Mouse (Mus musculus): ENCODE measurements around the gene Hmga2. TPM values are rescaled to one million over a fixed set of nuclear protein-coding genes. Genes with fewer than 3 reads are reported as not detected.
A peak's percentile ranks its signal among the peaks of the same experiment; 100 is the strongest.

The Hmga2 gene
- polyA plus RNA-seq, 1 experiment from 2014 or later = 11.1 TPM

DNA sequence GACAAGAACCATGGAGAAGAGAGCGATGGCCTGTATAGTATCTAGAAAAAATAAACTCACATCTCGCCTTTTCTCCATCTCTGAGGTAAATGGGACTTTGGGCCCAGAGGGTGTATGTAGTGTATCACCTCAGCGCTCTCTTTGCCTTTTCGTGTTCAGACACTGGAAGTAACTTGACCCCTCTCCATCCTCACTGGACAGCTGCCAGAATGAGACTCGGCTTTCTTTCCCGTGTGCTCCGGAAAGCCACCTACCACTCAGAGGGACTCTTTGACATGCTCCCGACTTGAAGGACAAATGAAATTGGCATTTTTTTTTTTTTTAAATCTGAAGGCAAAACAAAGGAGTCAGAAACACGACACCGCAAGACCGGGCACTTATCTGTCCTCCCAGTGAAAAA lies 35.0 kb downstream of the Hmga2 start:
- H3K4me2 ChIP-seq (replicated peaks) = no peak overlapping the region
- H3K4me1 ChIP-seq = peaks cover 2% of the 10 kb centered on the region; the same call in 1 of the 2 replicates
- ATAC-seq (ENCODE audit: insufficient number of reproducible peaks, low FRiP score, low TSS enrichment, low read depth) = no peak
- H3K27me3 ChIP-seq = no peaks in the 10 kb centered on the region
- H3K9ac ChIP-seq = no peak overlapping the region
- H3K9me3 ChIP-seq (replicated peaks) = no peaks in the 10 kb centered on the region
- no peaks in the 10 kb centered on the region for H3K36me3 ChIP-seq
- WGBS = 46% methylated on average over 11 of the region's 11 CpGs
- no peak overlapping the region for H3K27ac ChIP-seq (replicated peaks)
- no peak overlapping the region for H3K4me3 ChIP-seq (replicated peaks)

DNA sequence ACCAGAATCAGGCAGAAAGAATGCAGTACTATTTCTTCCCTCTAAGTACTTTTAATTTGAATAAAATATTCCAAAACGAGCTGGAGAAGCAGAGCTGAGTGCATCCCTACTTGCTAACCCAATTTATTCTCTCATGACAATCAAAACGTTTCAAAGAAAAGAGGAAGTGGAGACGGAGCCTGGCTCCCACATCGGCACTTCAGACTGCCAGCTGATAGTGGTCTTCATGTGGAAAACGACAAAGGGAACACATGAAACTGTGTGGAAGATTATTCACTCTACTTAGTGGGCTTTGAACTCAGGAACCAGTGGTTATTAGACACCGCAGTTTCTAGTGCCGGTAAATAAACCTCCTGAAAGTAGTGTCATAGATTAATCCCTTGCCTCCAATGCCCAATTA lies 41.8 kb downstream of the Hmga2 start:
- Histone ChIP-seq H3K4me1 (peaks cover 25% of the 10 kb centered on the region), H3K27me3 (no peaks in the 10 kb centered on the region), H3K4me3 (replicated peaks) (no peak overlapping the region), H3K9me3 (replicated peaks) (no peaks in the 10 kb centered on the region), H3K36me3 (no peaks in the 10 kb centered on the region), H3K4me2 (replicated peaks) (no peak overlapping the region), H3K9ac (no peak overlapping the region), H3K27ac (replicated peaks) (no peak overlapping the region)
- no peak for ATAC-seq (ENCODE audit: insufficient number of reproducible peaks, low FRiP score, low TSS enrichment, low read depth)
- WGBS = 34% methylated on average over 7 of the region's 7 CpGs

DNA sequence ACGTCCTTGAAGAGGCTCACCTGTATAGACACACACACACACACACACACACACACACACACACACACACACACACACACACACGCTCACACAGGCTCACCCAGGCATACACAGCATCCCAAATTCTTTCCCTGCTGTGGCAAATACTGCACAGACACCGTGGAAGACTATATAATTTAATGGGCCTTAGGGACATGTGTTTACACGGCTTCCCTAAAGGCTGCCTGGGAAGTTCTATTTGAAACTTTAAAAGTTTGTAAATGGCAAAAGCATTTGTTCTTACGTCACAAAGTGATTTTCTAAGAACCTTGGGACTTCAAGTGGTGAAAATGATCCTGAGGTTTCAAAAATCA lies 42.8 kb downstream of the Hmga2 start:
- Histone ChIP-seq H3K27me3 (no peaks in the 10 kb centered on the region), H3K36me3 (no peaks in the 10 kb centered on the region), H3K4me2 (replicated peaks) (no peak overlapping the region), H3K27ac (replicated peaks) (no peak overlapping the region), H3K9ac (no peak overlapping the region), H3K9me3 (replicated peaks) (no peaks in the 10 kb centered on the region), H3K4me3 (replicated peaks) (no peak overlapping the region), H3K4me1 (peaks cover 32% of the 10 kb centered on the region)
- 42% methylated on average over 5 of the region's 5 CpGs for WGBS
- ATAC-seq (ENCODE audit: insufficient number of reproducible peaks, low FRiP score, low TSS enrichment, low read depth) = no peak

DNA sequence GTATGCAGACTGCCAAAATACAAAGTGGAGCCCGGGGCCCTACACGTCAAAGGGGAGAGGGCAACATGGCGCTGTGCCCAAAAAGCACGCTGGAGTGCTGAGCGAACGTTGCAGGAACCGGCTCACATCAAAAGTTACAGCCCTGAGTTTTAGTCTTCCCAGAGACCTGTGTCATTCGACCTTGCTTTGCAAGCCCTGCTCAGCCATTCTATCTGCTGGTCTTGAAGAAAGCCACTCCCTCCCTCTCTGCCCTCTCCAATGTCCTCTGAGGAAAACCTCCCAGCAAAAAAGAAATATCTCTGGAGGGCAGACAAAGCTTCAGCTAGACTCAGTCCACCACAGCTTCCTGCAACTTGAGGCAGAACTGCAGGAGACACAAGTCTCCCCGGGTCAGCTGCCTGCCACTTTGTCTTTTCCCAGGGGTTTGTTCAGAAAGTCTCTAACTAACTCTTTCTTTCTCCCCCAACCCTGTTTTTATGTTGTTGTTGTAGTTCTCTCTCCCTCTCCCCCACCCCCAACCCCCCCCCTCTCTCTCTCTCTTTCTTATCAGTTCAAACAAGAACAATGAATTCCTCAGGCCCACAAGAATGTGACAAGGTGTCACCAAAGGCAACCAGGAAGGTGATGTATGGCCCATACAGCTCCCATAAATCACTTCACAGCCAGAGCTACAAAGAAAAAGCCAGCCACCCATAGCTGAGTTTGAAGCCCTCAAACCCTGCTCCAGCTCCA lies 43.4 kb downstream of the Hmga2 start:
- H3K36me3 ChIP-seq = no peaks in the 10 kb centered on the region
- no peak overlapping the region for H3K4me3 ChIP-seq (replicated peaks)
- H3K9me3 ChIP-seq (replicated peaks) = no peaks in the 10 kb centered on the region
- ATAC-seq (ENCODE audit: insufficient number of reproducible peaks, low FRiP score, low TSS enrichment, low read depth) = no peak
- no peak overlapping the region for H3K27ac ChIP-seq (replicated peaks)
- H3K27me3 ChIP-seq = no peaks in the 10 kb centered on the region
- H3K4me2 ChIP-seq (replicated peaks) = no peak overlapping the region
- peaks cover 36% of the 10 kb centered on the region for H3K4me1 ChIP-seq
- WGBS = 50% methylated on average over 9 of the region's 9 CpGs
- no peak overlapping the region for H3K9ac ChIP-seq

DNA sequence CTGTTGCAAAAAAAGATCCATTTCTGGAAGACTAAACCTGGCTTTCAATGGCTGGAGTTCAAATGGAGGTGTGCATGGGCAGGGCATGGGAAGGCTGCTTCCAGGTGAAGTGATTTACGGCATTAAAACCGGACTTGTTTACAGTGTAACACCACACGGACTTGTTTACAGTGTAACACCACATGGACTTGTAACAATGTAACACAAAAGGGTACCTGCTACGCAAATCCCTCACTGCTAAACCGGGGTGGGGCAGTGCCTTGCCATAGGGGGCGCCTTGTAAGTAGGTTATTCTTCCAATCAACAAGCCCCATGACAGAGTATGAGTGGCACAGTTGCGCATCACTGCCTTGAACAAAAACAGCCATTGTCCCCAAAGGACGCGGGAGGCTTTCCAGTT lies 44.2 kb downstream of the Hmga2 start:
- Histone ChIP-seq H3K9ac (no peak overlapping the region), H3K36me3 (no peaks in the 10 kb centered on the region), H3K4me1 (peaks cover 42% of the 10 kb centered on the region), H3K4me3 (replicated peaks) (no peak overlapping the region), H3K27me3 (no peaks in the 10 kb centered on the region), H3K27ac (replicated peaks) (no peak overlapping the region), H3K9me3 (replicated peaks) (no peaks in the 10 kb centered on the region), H3K4me2 (replicated peaks) (no peak overlapping the region)
- ATAC-seq (ENCODE audit: insufficient number of reproducible peaks, low FRiP score, low TSS enrichment, low read depth) = no peak
- 81% methylated on average over 9 of the region's 9 CpGs for WGBS

DNA sequence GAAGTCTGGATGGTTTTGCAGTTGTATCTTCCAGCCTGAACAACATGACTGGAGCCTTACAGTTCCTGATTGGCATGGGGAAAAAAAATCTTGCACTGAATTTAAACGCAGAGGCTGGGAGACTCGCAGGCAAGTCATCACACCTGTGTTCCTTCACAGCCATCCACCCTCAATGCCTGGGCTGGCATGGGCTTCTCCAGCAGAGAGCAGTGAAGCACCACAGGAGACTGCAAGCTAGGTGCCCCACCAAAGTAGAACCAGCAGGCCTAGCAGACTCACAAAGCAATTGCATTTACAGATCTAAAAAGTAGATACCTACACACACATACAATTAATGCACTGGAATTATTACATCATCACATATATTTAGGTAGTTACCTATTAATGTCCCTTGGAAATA lies 44.8 kb downstream of the Hmga2 start:
- no peaks in the 10 kb centered on the region for H3K36me3 ChIP-seq
- 58% methylated on average over 2 of the region's 2 CpGs for WGBS
- no peak overlapping the region for H3K4me2 ChIP-seq (replicated peaks)
- no peaks in the 10 kb centered on the region for H3K9me3 ChIP-seq (replicated peaks)
- H3K27me3 ChIP-seq = no peaks in the 10 kb centered on the region
- no peak overlapping the region for H3K4me3 ChIP-seq (replicated peaks)
- peaks cover 47% of the 10 kb centered on the region for H3K4me1 ChIP-seq
- no peak for ATAC-seq (ENCODE audit: insufficient number of reproducible peaks, low FRiP score, low TSS enrichment, low read depth)
- no peak overlapping the region for H3K27ac ChIP-seq (replicated peaks)
- no peak overlapping the region for H3K9ac ChIP-seq

DNA sequence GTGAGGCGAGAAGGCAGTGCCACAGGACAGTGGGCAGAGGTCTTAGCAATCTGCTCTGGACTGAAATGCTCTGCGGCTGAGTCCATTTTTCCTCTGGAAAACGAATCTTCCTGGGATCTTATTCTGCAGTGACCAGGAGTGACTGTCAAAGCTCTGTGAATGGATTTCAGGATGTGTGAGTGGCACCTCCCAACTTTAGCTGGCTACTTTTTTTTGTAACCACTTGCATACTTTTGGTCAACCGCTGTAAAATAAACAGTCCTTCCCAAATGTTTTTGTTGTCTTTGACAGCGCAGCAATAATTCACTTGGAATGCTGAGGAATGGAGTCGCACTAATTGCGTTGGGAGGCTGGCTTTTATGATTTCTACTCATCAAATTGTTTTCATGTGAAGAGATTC lies 45.8 kb downstream of the Hmga2 start:
- no peaks in the 10 kb centered on the region for H3K9me3 ChIP-seq (replicated peaks)
- H3K36me3 ChIP-seq = no peaks in the 10 kb centered on the region
- no peak overlapping the region for H3K9ac ChIP-seq
- H3K4me1 ChIP-seq = peaks cover 57% of the 10 kb centered on the region
- no peak for ATAC-seq (ENCODE audit: insufficient number of reproducible peaks, low FRiP score, low TSS enrichment, low read depth)
- no peaks in the 10 kb centered on the region for H3K27me3 ChIP-seq
- H3K4me3 ChIP-seq (replicated peaks) = no peak overlapping the region
- no peak overlapping the region for H3K4me2 ChIP-seq (replicated peaks)
- 52% methylated on average over 7 of the region's 7 CpGs for WGBS
- H3K27ac ChIP-seq (replicated peaks) = peak overlapping the region; percentile 71

DNA sequence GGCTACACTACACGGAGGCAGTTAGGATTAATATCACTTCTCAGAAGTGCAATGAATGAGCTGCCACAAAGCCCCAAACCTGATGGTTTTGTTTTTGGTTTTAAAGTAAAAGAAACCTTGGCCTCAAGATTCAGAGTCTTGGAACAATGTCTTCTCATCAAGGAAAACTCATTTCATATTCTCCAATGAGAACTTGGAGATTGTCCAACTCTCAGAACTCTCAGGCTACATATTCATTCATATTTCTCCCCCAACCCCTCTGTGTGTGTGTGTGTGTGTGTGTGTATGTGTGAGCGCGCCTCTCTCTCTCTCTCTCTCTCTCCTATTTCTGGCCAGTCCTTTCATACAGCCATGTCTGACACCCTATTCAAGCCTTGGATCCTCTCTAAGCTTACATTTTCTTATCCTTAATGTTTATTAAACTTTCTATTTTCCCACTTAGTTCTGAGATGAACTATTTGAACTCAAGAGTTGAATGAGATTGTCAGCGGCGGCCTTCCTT lies 46.5 kb downstream of the Hmga2 start:
- Histone ChIP-seq H3K36me3 (no peaks in the 10 kb centered on the region), H3K4me3 (replicated peaks) (no peak overlapping the region), H3K4me2 (replicated peaks) (no peak overlapping the region), H3K9ac (no peak overlapping the region), H3K27me3 (no peaks in the 10 kb centered on the region), H3K9me3 (replicated peaks) (no peaks in the 10 kb centered on the region), H3K4me1 (peaks cover 57% of the 10 kb centered on the region), H3K27ac (replicated peaks) (peak overlapping the region; percentile 71; the same call in 1 of the 2 replicates)
- WGBS = 63% methylated on average over 5 of the region's 5 CpGs
- no peak for ATAC-seq (ENCODE audit: insufficient number of reproducible peaks, low FRiP score, low TSS enrichment, low read depth)

DNA sequence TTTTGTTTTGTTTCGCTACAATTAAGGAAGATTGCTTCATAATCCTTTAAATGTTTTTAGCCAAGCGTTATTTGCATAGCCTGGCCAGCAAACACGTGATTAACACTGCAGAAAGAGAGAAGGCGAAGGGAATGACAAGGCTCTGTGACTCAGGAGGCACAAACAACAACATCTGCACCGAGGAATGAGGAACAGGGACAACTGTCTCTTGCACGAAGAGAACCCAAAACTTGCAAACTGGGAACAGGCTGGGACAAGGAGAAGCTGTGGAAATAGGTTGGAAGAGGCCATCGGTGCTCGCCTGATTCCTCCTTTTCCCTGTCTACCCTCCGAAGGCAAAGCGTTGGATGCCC lies 47.1 kb downstream of the Hmga2 start:
- Histone ChIP-seq H3K27me3 (no peaks in the 10 kb centered on the region), H3K4me3 (replicated peaks) (peak overlapping the region; percentile 12; the same call in 1 of the 2 replicates), H3K4me2 (replicated peaks) (peak overlapping the region; percentile 43), H3K4me1 (peaks cover 57% of the 10 kb centered on the region), H3K27ac (replicated peaks) (peak overlapping the region; percentile 71), H3K36me3 (no peaks in the 10 kb centered on the region), H3K9me3 (replicated peaks) (no peaks in the 10 kb centered on the region), H3K9ac (no peak overlapping the region)
- WGBS = 52% methylated on average over 10 of the region's 10 CpGs
- no peak for ATAC-seq (ENCODE audit: insufficient number of reproducible peaks, low FRiP score, low TSS enrichment, low read depth)

DNA sequence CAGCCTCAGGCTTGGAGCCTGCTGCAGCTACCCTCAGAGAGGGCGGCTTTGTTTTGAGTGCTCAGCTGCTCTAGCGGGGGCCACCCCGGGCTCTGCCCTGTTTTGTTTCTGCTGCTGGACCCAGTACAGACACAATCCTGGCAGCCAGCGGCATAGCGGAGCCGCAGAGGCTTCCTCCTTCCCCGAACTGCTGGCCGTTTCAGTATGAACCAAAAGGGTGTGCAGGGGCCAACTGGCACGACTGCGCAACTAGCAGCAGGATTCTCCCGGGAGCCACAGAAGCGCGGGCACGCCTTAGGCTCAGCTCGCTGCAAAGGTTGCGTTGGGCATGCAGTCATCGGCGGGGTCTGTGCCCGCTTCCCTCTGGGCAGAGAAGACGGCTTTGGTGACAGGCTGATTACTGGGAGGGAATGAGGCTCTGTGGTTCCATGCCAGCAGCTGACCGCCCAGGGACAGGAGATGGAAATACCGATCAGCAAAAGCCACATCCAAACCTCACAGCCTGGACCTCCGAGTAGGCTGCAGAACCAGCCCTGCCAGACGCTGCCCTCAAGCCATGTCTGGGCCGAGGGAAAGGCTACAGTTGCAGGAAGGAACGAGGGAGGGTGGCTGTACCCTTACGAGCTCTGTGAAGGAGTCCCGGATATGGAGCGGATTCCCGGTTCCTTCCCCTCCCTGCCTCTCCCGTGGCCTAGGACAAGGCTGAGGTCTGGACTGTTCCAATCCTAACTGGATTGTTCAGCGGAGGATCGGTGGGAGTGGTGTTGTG lies 47.7 kb downstream of the Hmga2 start:
- Histone ChIP-seq H3K27ac (replicated peaks) (peak overlapping the region; percentile 71), H3K4me1 (peaks cover 57% of the 10 kb centered on the region), H3K4me2 (replicated peaks) (peak overlapping the region; percentile 43), H3K9me3 (replicated peaks) (no peaks in the 10 kb centered on the region), H3K9ac (no peak overlapping the region), H3K27me3 (no peaks in the 10 kb centered on the region), H3K36me3 (no peaks in the 10 kb centered on the region), H3K4me3 (replicated peaks) (peak overlapping the region; percentile 12; the same call in 1 of the 2 replicates)
- peak; percentile 63 for ATAC-seq (ENCODE audit: insufficient number of reproducible peaks, low FRiP score, low TSS enrichment, low read depth)
- WGBS = 37% methylated on average over 33 of the region's 33 CpGs

DNA sequence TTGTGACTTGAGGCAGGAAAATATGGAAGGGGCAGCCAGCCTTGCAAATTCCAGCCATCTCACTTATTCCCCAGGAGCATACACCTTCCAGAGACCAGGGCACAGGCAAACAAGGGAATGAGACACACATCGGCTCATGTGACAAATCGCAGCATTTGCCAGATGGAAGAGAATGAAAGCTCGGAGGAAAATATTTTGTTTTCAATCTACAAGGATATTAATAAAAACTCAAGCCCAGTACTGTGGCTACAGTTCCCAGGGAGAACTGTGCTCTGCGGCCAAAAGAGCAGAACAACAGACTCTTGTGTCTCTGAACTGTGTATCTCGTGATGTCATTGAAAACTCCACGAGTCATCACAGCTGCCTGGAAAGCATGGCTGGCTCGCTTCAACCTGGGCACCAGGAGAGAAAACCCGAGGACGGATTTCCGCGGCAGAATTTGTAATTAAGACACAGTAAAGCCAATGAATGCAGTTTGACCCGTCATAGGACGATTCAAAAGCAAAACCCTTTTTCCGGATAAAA lies 50.1 kb downstream of the Hmga2 start:
- H3K9ac ChIP-seq = no peak overlapping the region
- H3K4me2 ChIP-seq (replicated peaks) = no peak overlapping the region
- H3K4me3 ChIP-seq (replicated peaks) = no peak overlapping the region
- no peaks in the 10 kb centered on the region for H3K27me3 ChIP-seq
- H3K9me3 ChIP-seq (replicated peaks) = no peaks in the 10 kb centered on the region
- H3K4me1 ChIP-seq = peaks cover 68% of the 10 kb centered on the region
- WGBS = 52% methylated on average over 14 of the region's 14 CpGs
- no peak for ATAC-seq (ENCODE audit: insufficient number of reproducible peaks, low FRiP score, low TSS enrichment, low read depth)
- H3K36me3 ChIP-seq = no peaks in the 10 kb centered on the region
- H3K27ac ChIP-seq (replicated peaks) = peak overlapping the region; percentile 12; the same call in 1 of the 2 replicates

Measured in embryonic facial prominence, embryonic 15.5 days (tissue).